Mouse (Mus musculus) heart, embryonic 13.5 days (tissue): ENCODE measurements around the gene Ptges3. TPM values are rescaled to one million over a fixed set of nuclear protein-coding genes. Genes with fewer than 3 reads are reported as not detected.

Experiments
- ATAC-seq: fragments of 200-750 bp; cut with Nextera tagmentation; 2 replicates; pipeline ENCODE4 v1.8.0; 2017; ENCODE audit warnings: moderate TSS enrichment; ENCODE audit not compliant: insufficient number of reproducible peaks, low FRiP score, low TSS enrichment; ENCODE audit errors: extremely low read depth
- H3K27ac ChIP-seq: fragments of 300-500 bp; sonication (generic); replicated peaks from 2 replicates; pipeline ENCODE4 v1.5.1; 2015; ENCODE audit warnings: moderate library complexity, mild to moderate bottlenecking, inconsistent platforms
- H3K27me3 ChIP-seq: fragments of 300-500 bp; sonication (generic); replicated peaks from 2 replicates; pipeline ENCODE4 v1.6.1; 2015; ENCODE audit warnings: mild to moderate bottlenecking, inconsistent platforms
- H3K36me3 ChIP-seq: fragments of 300-500 bp; sonication (generic); 2 replicates; pipeline ENCODE4 v1.6.1; 2015; ENCODE audit warnings: mild to moderate bottlenecking, inconsistent platforms
- H3K4me1 ChIP-seq: fragments of 300-500 bp; sonication (generic); 2 replicates; pipeline ENCODE4 v1.6.1; 2015; ENCODE audit warnings: inconsistent platforms
- H3K4me2 ChIP-seq: fragments of 300-500 bp; sonication (generic); 2 replicates; pipeline ENCODE4 v1.6.1; 2015; ENCODE audit warnings: inconsistent platforms, mild to moderate bottlenecking, moderate library complexity
- H3K4me3 ChIP-seq: fragments of 300-500 bp; sonication (generic); 2 replicates; pipeline ENCODE4 v1.5.1; 2015; ENCODE audit warnings: moderate library complexity, mild to moderate bottlenecking, inconsistent platforms
- H3K9ac ChIP-seq: fragments of 300-500 bp; sonication (generic); 2 replicates; pipeline ENCODE4 v1.6.1; 2015; ENCODE audit warnings: inconsistent platforms, mild to moderate bottlenecking, moderate library complexity
- H3K9me3 ChIP-seq: fragments of 300-500 bp; sonication (generic); 2 replicates; pipeline ENCODE4 v1.6.1; 2016; ENCODE audit warnings: inconsistent platforms
- WGBS: fragments of 180-500 bp; shearing (Covaris S2); methylation state at CpG from one replicate; pipeline ENCODE4 v1.1.7; 2015; ENCODE audit warnings: mixed read lengths; 5-methylcytosine and 5-hydroxymethylcytosine counted together
- microRNA counts: library from miRNA; unstranded; fragments of <30 nt; microRNA quantifications from one replicate; lab custom pipeline; 2016
- microRNA-seq: library from miRNA; unstranded; fragments of <30 nt; microRNA quantifications from one replicate; pipeline ENCODE4, GENCODE M21; 2016
- polyA plus RNA-seq: library from polyadenylated mRNA; unstranded; fragments of >200 nt; fragmentation: Nextera tagmentation; extraction: Ambion mirVana; gene quantifications from 2 replicates; pipeline ENCODE4 v1.2.1, GENCODE M21; 2015

Ptges3 gene
- polyA plus RNA-seq, 1 experiment from 2014 or later = 301 TPM

GRCm38 (mm10) chr10:128125951-128126350 lies 67.2 kb downstream of the Ptges3 start:
- no peak overlapping the region for H3K27ac ChIP-seq
- peaks cover 95% of the 10 kb centered on the region for H3K36me3 ChIP-seq

More at GRCm38 (mm10) chr10:128125951-128126350, 67.2 kb downstream of the Ptges3 start:
- Histone ChIP-seq H3K9ac (no peak overlapping the region), H3K4me2 (no peak overlapping the region), H3K4me1 (no peaks in the 10 kb centered on the region), H3K4me3 (no peak overlapping the region), H3K27me3 (no peaks in the 10 kb centered on the region), H3K9me3 (no peaks in the 10 kb centered on the region)
- WGBS = 82% methylated on average over 14 of the region's 14 CpGs
- no peak for ATAC-seq

MicroRNAs within 50 kb of the gene (microRNA counts, 519-probe panel; counts per million panel counts)
- 209 counts per million, percentile 61 among the panel's probes with 10 or more counts for microRNA mmu-miR-677 (lab: Ali Mortazavi, UCI)

Small RNAs within 50 kb of the gene (microRNA-seq; reads per million reads assigned to microRNA genes)
- gene Mir677 = 18.8 reads per million, percentile 34 among the genes with 10 or more reads in this experiment

Other genes with a start within 250 kb of the Ptges3 start
- not detected in 2 replicates for gene Rdh19, start 209.0 kb upstream of the Ptges3 start, polyA plus RNA-seq
- gene Rdh16f2, start 192.5 kb upstream of the Ptges3 start, polyA plus RNA-seq = not detected in 2 replicates
- not detected in 2 replicates for gene Rdh7, start 170.1 kb upstream of the Ptges3 start, polyA plus RNA-seq
- not detected in 2 replicates for gene Sdr9c7, start 160.4 kb upstream of the Ptges3 start, polyA plus RNA-seq
- not detected in 2 replicates for gene Hsd17b6, start 51.3 kb upstream of the Ptges3 start, polyA plus RNA-seq
- 50.5 and 53.2 TPM in 2 replicates for gene Prim1, start 43.8 kb upstream of the Ptges3 start, polyA plus RNA-seq
- 540 TPM in 2 replicates for gene Naca, start 23.4 kb upstream of the Ptges3 start, polyA plus RNA-seq
- 4,907 and 5,417 TPM in 2 replicates for gene Atp5b, start 24.3 kb downstream of the Ptges3 start, polyA plus RNA-seq
- gene Baz2a, start 32.6 kb downstream of the Ptges3 start, polyA plus RNA-seq = 7.4 and 8.0 TPM in 2 replicates
- 35.4 and 37.3 TPM in 2 replicates for gene Rbms2, start 121.3 kb downstream of the Ptges3 start, polyA plus RNA-seq
- 0.53 and 0.96 TPM in 2 replicates for gene Gls2, start 135.5 kb downstream of the Ptges3 start, polyA plus RNA-seq
- 40.7 and 40.8 TPM in 2 replicates for gene Spryd4, start 152.9 kb downstream of the Ptges3 start, polyA plus RNA-seq
- gene Mip, start 166.9 kb downstream of the Ptges3 start, polyA plus RNA-seq = not detected in 2 replicates
- gene Timeless, start 173.1 kb downstream of the Ptges3 start, polyA plus RNA-seq = 32.2 and 34.0 TPM in 2 replicates
- gene Apon, start 195.1 kb downstream of the Ptges3 start, polyA plus RNA-seq = 0.10 and 0.17 TPM in 2 replicates
- 0.27 and 1.7 TPM in 2 replicates for gene Apof, start 209.7 kb downstream of the Ptges3 start, polyA plus RNA-seq
- 9.7 and 9.8 TPM in 2 replicates for gene Stat2, start 211.6 kb downstream of the Ptges3 start, polyA plus RNA-seq
- 1.8 and 2.6 TPM in 2 replicates for gene Il23a, start 239.8 kb downstream of the Ptges3 start, polyA plus RNA-seq
- 24.9 and 25.7 TPM in 2 replicates for gene Pan2, start 244.4 kb downstream of the Ptges3 start, polyA plus RNA-seq